Mouse (Mus musculus): ENCODE results near the gene Fancc.

DNA sequence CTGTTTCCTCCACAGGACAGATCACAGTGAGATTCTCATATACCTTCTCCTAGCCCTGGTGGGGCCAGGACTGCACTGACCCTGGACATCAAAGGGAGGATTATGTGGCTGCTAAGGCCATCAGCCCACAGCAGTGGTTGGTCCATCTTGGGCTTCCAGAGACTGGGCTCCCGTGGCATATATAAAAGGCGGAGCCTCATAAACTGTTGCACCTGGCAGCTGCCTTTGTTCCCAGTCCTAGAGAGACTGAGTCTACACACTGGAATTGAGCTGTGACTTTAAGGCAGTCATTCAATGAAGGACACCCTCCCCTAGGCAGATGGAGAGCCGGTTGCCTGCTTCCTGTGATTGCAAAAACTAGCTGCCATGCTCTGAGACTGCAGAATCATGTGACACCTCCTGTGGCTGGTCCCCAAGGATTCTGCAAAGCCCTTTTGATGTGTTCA lies 195.3 kb downstream of the Fancc start:
- no peak for TF ChIP-seq CTCF (IDR thresholded peaks at IDR 0.05; ENCODE audit: insufficient read depth, low read length)
- TF ChIP-seq POLR2A (IDR thresholded peaks at IDR 0.05; ENCODE audit: borderline replicate concordance, extremely low read depth, low read depth, low read length): no peak
